24 mouse cellular contexts compared by ENCODE assay signal in the genomic region with DNA sequence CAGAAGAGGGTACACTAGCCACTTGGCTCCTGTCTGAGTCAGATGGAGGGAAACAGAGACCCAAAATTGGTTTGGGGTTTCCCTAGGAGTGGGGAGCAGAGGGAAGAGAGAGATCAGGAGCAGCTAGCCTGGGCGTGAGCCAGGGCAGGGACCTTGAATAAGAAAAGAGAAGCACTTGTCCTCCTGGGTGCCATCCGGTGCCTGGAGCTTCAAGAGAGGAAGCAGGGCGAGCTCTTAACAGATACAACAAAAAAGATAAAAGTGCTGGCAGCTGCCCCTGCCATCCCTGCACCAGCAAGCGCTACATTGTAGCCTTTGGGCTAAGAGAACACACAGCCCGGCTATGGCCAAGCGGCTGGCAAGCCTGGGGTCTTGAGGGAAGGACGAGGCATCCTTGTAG. TPM values are rescaled to one million over a fixed set of nuclear protein-coding genes. Genes with fewer than 3 reads are reported as not detected.
A peak's percentile ranks its signal among the peaks of the same experiment; 100 is the strongest.
DNase-seq lines count a peak whose midpoint lies in the region; ATAC-seq lines count a peak whose summit lies in the region.
"Had no signal": no experiment of that assay in that cellular context is flagged by ENCODE, and none has a peak within 500 bp of the region (broad histone marks: within the 10 kb centered on the region; RNA-seq: fewer than 3 reads in every experiment).

No protein-coding gene starts in this region.

- no peak overlapping the region for H3K4me2 ChIP-seq in liver, embryonic 12.5 days
- H3K4me2 ChIP-seq: heart, embryonic 13.5 days; hindbrain, embryonic 12.5 days; neural tube, embryonic 12.5 days had no signal

- no peak overlapping the region for H3K4me3 ChIP-seq in heart, embryonic 10.5 days
- H3K4me3 ChIP-seq in liver, embryonic 12.5 days = no peak overlapping the region
- H3K4me3 ChIP-seq: forebrain, embryonic 10.5 days; gastrocnemius, adult 2 months; heart, embryonic 13.5 days; hindbrain, embryonic 12.5 days; limb, embryonic 10.5 days; neural tube, embryonic 12.5 days had no signal

- no peaks in the 10 kb centered on the region for H3K36me3 ChIP-seq in heart, embryonic 10.5 days
- H3K36me3 ChIP-seq in liver, embryonic 12.5 days = no peaks in the 10 kb centered on the region
- H3K36me3 ChIP-seq: forebrain, embryonic 10.5 days; heart, embryonic 13.5 days; hindbrain, embryonic 12.5 days; limb, embryonic 10.5 days; neural tube, embryonic 12.5 days had no signal

- WGBS in heart, embryonic 10.5 days = 61% methylated on average over 7 of the region's 7 CpGs
- 42% methylated on average over 7 of the region's 7 CpGs for WGBS in liver, embryonic 12.5 days (ENCODE audit: insufficient replicate concordance)

- H3K4me1 ChIP-seq in heart, embryonic 10.5 days = peaks cover 24% of the 10 kb centered on the region
- peaks cover 14% of the 10 kb centered on the region for H3K4me1 ChIP-seq in liver, embryonic 12.5 days
- H3K4me1 ChIP-seq: forebrain, embryonic 10.5 days; hindbrain, embryonic 12.5 days; neural tube, embryonic 12.5 days had no signal

- DNase-seq in adrenal gland, adult (ENCODE audit: inconsistent age in 2 of 2, low spot score in 1 of 2) = peak; percentile 72 to 78
- DNase-seq in adrenal gland, adult 18-20 months (ENCODE audit: low spot score in 2 of 2) = no peak
- DNase-seq in heart, embryonic 10.5 days (ENCODE audit: low spot score) = no peak
- DNase-seq in heart, postnatal 36 days = no peak
- DNase-seq in urinary bladder, adult 18-20 months (ENCODE audit: low spot score in 2 of 2) = no peak
- DNase-seq: cerebellum, adult 9-10 months; gastrocnemius, adult 2 months; heart, postnatal 14 days; kidney, adult 2 months; kidney, postnatal 10 days; liver; liver, postnatal 0 days; midbrain, embryonic 14.5 days; right cerebral cortex, postnatal 14 days had no signal

- intact Hi-C loops in heart, postnatal 36 days (cut with DNase I) = no loop called here

- peak; percentile 36 for ATAC-seq in common myeloid progenitor, adult 5-6 weeks (replicated peaks; ENCODE audit: low read depth, poor library complexity, severe bottlenecking)
- ATAC-seq in megakaryocyte-erythroid progenitor cell, adult 5-6 weeks (replicated peaks; ENCODE audit: low FRiP score, low TSS enrichment, poor library complexity, severe bottlenecking) = peak; percentile 42; the same call in 1 of the 2 replicates
- no peak for ATAC-seq in liver, embryonic 12.5 days
- ATAC-seq: liver, postnatal 0 days; lung, postnatal 0 days had no signal

- no peak overlapping the region for H3K9ac ChIP-seq in liver, embryonic 12.5 days
- H3K9ac ChIP-seq: heart, embryonic 13.5 days; hindbrain, embryonic 12.5 days; liver, postnatal 0 days; neural tube, embryonic 12.5 days had no signal

- no peaks in the 10 kb centered on the region for H3K9me3 ChIP-seq in heart, embryonic 10.5 days
- no peaks in the 10 kb centered on the region for H3K9me3 ChIP-seq in liver, embryonic 12.5 days (replicated peaks)
- H3K9me3 ChIP-seq: forebrain, embryonic 10.5 days; heart, embryonic 13.5 days; hindbrain, embryonic 12.5 days; limb, embryonic 10.5 days; neural tube, embryonic 12.5 days had no signal

- H3K27me3 ChIP-seq in heart, embryonic 10.5 days (ENCODE audit: insufficient read depth, poor library complexity, severe bottlenecking) = peaks cover 11% of the 10 kb centered on the region
- H3K27me3 ChIP-seq in liver, embryonic 12.5 days (replicated peaks) = peaks cover 10% of the 10 kb centered on the region
- H3K27me3 ChIP-seq: heart, embryonic 13.5 days had no signal

- 0 out of 2 replicates have a peak overlapping the region, but pooled peaks have one; percentile 0 for H3K27ac ChIP-seq in heart, embryonic 10.5 days
- H3K27ac ChIP-seq in liver, embryonic 12.5 days = no peak overlapping the region
- H3K27ac ChIP-seq: forebrain, embryonic 10.5 days; gastrocnemius, adult 2 months; heart, embryonic 13.5 days; hindbrain, embryonic 12.5 days; limb, embryonic 10.5 days; neural tube, embryonic 12.5 days; stomach, postnatal 0 days had no signal

RNA-seq across cellular contexts. Expression of gene H6pd, which starts 6.6 kb away (rescaled TPM):
- total RNA-seq in adrenal gland, adult 18-20 months (2021) = 100 to 1,000 TPM; 122 to 137 TPM
- polyA plus RNA-seq in heart, embryonic 10.5 days (2016; fragmentation: Nextera tagmentation; extraction: Ambion mirVana) = 5.8 and 9.0 TPM in 2 replicates
- total RNA-seq in heart, postnatal 36 days (2021) = 10 to 100 TPM; 45.0 to 45.7 TPM
- total RNA-seq in common myeloid progenitor, adult 5-6 weeks (2017) = 15.2 and 19.5 TPM in 2 replicates
- total RNA-seq in megakaryocyte-erythroid progenitor cell, adult 5-6 weeks (2014; fragmentation: Nextera tagmentation) = 12.9 and 16.8 TPM in 2 replicates
- total RNA-seq in megakaryocyte-erythroid progenitor cell, adult 5-6 weeks (2017) = 9.8 and 11.9 TPM in 2 replicates
- polyA plus RNA-seq in liver, embryonic 12.5 days (2016; fragmentation: Nextera tagmentation; extraction: Ambion mirVana) = 8.8 and 9.0 TPM in 2 replicates

Comparison
In these comparisons a context has a peak if more than half of its experiments do, and no peak if none do; other contexts are left out.
1. DNase-seq: peak in adrenal gland, adult (2 of 2); none in adrenal gland, adult 18-20 months (0 of 2), heart, embryonic 10.5 days (single experiment), heart, postnatal 36 days (0 of 2) and urinary bladder, adult 18-20 months (0 of 2).